Mouse (Mus musculus): ENCODE measurements around the gene Ppp1r32.
A peak's percentile ranks its signal among the peaks of the same experiment; 100 is the strongest.

The Ppp1r32 gene

GRCm38 (mm10) chr19:10458096-10458495, 24.6 kb downstream of the Ppp1r32 start:
- DNase-seq (ENCODE audit: low read depth, low spot score) = no peak

- peak; percentile 97 for DNase-seq (ENCODE audit: low read depth, low spot score)
These were observed 25.3 kb downstream of the Ppp1r32 start for GRCm38 (mm10) chr19:10457484-10457800.

GRCm38 (mm10) chr19:10456752-10457483, 25.8 kb downstream of the Ppp1r32 start, which contains the start of gene Lrrc10b:
TSS of gene Lrrc10b (minus strand) at chr19:10457473.
- DNase-seq (ENCODE audit: low read depth, low spot score) = peak; percentile 88

GRCm38 (mm10) chr19:10455437-10455806, 27.3 kb downstream of the Ppp1r32 start:
- no peak for DNase-seq (ENCODE audit: low read depth, low spot score)

GRCm38 (mm10) chr19:10454718-10455436, 27.9 kb downstream of the Ppp1r32 start:
- no peak for DNase-seq (ENCODE audit: low read depth, low spot score)

GRCm38 (mm10) chr19:10449708-10450107, 33.0 kb downstream of the Ppp1r32 start:
- DNase-seq (ENCODE audit: low read depth, low spot score) = peak; percentile 80

GRCm38 (mm10) chr19:10449190-10449589, 33.5 kb downstream of the Ppp1r32 start:
- DNase-seq (ENCODE audit: low read depth, low spot score) = no peak

- DNase-seq (ENCODE audit: low read depth, low spot score) = no peak
These were observed 34.5 kb downstream of the Ppp1r32 start for GRCm38 (mm10) chr19:10448275-10448674.

GRCm38 (mm10) chr19:10444685-10445369, 37.9 kb downstream of the Ppp1r32 start:
- DNase-seq (ENCODE audit: low read depth, low spot score) = no peak

- DNase-seq (ENCODE audit: low read depth, low spot score) = peak; percentile 49
These were observed 45.2 kb downstream of the Ppp1r32 start for GRCm38 (mm10) chr19:10437521-10437920.

- no peak for DNase-seq (ENCODE audit: low read depth, low spot score)
These were observed 46.0 kb downstream of the Ppp1r32 start for GRCm38 (mm10) chr19:10436726-10437125.

GRCm38 (mm10) chr19:10435908-10436307, 46.8 kb downstream of the Ppp1r32 start:
- DNase-seq (ENCODE audit: low read depth, low spot score) = peak; percentile 87

GRCm38 (mm10) chr19:10434927-10435326, 47.8 kb downstream of the Ppp1r32 start:
- DNase-seq (ENCODE audit: low read depth, low spot score) = no peak

GRCm38 (mm10) chr19:10433879-10434540, 48.7 kb downstream of the Ppp1r32 start:
- DNase-seq (ENCODE audit: low read depth, low spot score) = no peak

- DNase-seq (ENCODE audit: low read depth, low spot score) = no peak
These were observed 49.5 kb downstream of the Ppp1r32 start for GRCm38 (mm10) chr19:10433225-10433624.

- DNase-seq (ENCODE audit: low read depth, low spot score) = no peak
These were observed 50.9 kb downstream of the Ppp1r32 start for GRCm38 (mm10) chr19:10431841-10432240.

GRCm38 (mm10) chr19:10431410-10431809, 51.3 kb downstream of the Ppp1r32 start:
- no peak for DNase-seq (ENCODE audit: low read depth, low spot score)

- no peak for DNase-seq (ENCODE audit: low read depth, low spot score)
These were observed 53.4 kb downstream of the Ppp1r32 start for GRCm38 (mm10) chr19:10429371-10429770.

GRCm38 (mm10) chr19:10427431-10427830, 55.3 kb downstream of the Ppp1r32 start:
- no peak for DNase-seq (ENCODE audit: low read depth, low spot score)

- DNase-seq (ENCODE audit: low read depth, low spot score) = no peak
These were observed 55.9 kb downstream of the Ppp1r32 start for GRCm38 (mm10) chr19:10426793-10427192.

GRCm38 (mm10) chr19:10426312-10426711, 56.4 kb downstream of the Ppp1r32 start:
- no peak for DNase-seq (ENCODE audit: low read depth, low spot score)

All from ZHBTc4 (cell line).